Comparison of ENCODE assay signal across 8 mouse cellular contexts in the genomic region with DNA sequence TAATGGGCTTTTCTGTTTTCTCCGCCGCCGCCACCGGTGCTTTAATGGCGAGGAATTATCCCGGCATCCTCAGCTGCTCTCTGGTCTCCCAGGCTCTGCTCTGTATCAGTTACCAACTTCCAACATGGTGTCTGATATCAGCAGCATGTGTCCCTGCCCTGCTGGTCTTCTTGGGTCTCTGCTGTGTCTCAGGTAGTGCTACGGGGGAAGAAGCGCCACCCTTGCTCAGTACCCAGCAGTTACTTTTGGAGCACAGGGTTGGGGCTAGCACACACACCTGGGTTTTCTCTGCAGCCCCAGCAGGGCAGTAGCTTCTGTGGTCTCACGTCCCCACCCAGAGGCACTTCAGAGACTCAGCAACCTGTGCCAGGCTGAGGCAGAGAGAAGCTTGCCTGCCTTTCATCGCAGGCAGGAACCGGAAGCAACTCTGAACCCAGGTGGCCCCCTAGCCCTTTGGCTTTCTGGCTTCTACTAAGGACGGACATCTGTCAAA. TPM values are rescaled to one million over a fixed set of nuclear protein-coding genes. Genes with fewer than 3 reads are reported as not detected.
DNase-seq lines count a peak whose midpoint lies in the region; ATAC-seq lines count a peak whose summit lies in the region.

No protein-coding gene starts in this region.

- H3K9ac ChIP-seq in forebrain, embryonic 15.5 days (replicated peaks), result peak overlapping the region; percentile 32
- H3K9ac ChIP-seq in midbrain, embryonic 12.5 days (replicated peaks), result peak overlapping the region; percentile 39

- peak overlapping the region; percentile 46 for H3K4me3 ChIP-seq in forebrain, embryonic 15.5 days
- peak overlapping the region; percentile 60 for H3K4me3 ChIP-seq in limb, embryonic 10.5 days
- peak overlapping the region; percentile 47 for H3K4me3 ChIP-seq in midbrain, embryonic 12.5 days

- peaks cover 4% of the 10 kb centered on the region; the same call in 1 of the 2 replicates for H3K9me3 ChIP-seq in forebrain, embryonic 15.5 days
- H3K9me3 ChIP-seq in limb, embryonic 10.5 days (replicated peaks), result no peaks in the 10 kb centered on the region
- H3K9me3 ChIP-seq in midbrain, embryonic 12.5 days, result no peaks in the 10 kb centered on the region

- DNase-seq in adrenal gland, adult (ENCODE audit: inconsistent age in 2 of 2, low spot score in 1 of 2), result peak; percentile 29 to 79
- no peak for DNase-seq in adrenal gland, postnatal 25 days
- DNase-seq in R1 (ENCODE audit: low read depth, low spot score), result peak; percentile 54
- peak; percentile 49 for DNase-seq in limb, embryonic 10.5 days (ENCODE audit: low spot score)
- peak; percentile 91 for DNase-seq in thymus, postnatal 0 days (ENCODE audit: low spot score)
- no peak for DNase-seq in gastrocnemius, postnatal 36 days

- no peak overlapping the region for H3K27ac ChIP-seq in forebrain, embryonic 15.5 days (replicated peaks)
- H3K27ac ChIP-seq in limb, embryonic 10.5 days, result peak overlapping the region; percentile 79
- H3K27ac ChIP-seq in midbrain, embryonic 12.5 days (replicated peaks), result peak overlapping the region; percentile 39; the same call in 1 of the 2 replicates

- 12% methylated on average over 12 of the region's 12 CpGs for WGBS in forebrain, embryonic 15.5 days
- 9% methylated on average over 12 of the region's 12 CpGs for WGBS in limb, embryonic 10.5 days
- 10% methylated on average over 12 of the region's 12 CpGs for WGBS in midbrain, embryonic 12.5 days

- peak; percentile 72 for ATAC-seq in forebrain, embryonic 15.5 days (replicated peaks)
- peak; percentile 35; the same call in 1 of the 2 replicates for ATAC-seq in midbrain, embryonic 12.5 days (ENCODE audit: low FRiP score, low read depth)

- no peaks in the 10 kb centered on the region for H3K27me3 ChIP-seq in forebrain, embryonic 15.5 days
- H3K27me3 ChIP-seq in limb, embryonic 10.5 days (ENCODE audit: low read depth, poor library complexity, severe bottlenecking), result no peaks in the 10 kb centered on the region
- H3K27me3 ChIP-seq in midbrain, embryonic 12.5 days, result no peaks in the 10 kb centered on the region

- H3K4me2 ChIP-seq in forebrain, embryonic 15.5 days (replicated peaks), result peak overlapping the region; percentile 82
- H3K4me2 ChIP-seq in midbrain, embryonic 12.5 days (replicated peaks), result peak overlapping the region; percentile 77

- H3K4me1 ChIP-seq in forebrain, embryonic 15.5 days, result peaks cover 9% of the 10 kb centered on the region; the same call in 1 of the 2 replicates
- peaks cover 22% of the 10 kb centered on the region for H3K4me1 ChIP-seq in limb, embryonic 10.5 days
- peaks cover 17% of the 10 kb centered on the region for H3K4me1 ChIP-seq in midbrain, embryonic 12.5 days

- intact Hi-C loops in gastrocnemius, postnatal 36 days (cut with DNase I), result loop anchor here (5.0 kb wide), 1 partner anchor 379 kb away; no protein-coding TSS in a partner anchor

- H3K36me3 ChIP-seq in forebrain, embryonic 15.5 days, result no peaks in the 10 kb centered on the region
- no peaks in the 10 kb centered on the region for H3K36me3 ChIP-seq in limb, embryonic 10.5 days
- H3K36me3 ChIP-seq in midbrain, embryonic 12.5 days, result no peaks in the 10 kb centered on the region

RNA-seq across cellular contexts. Expression of a gene that starts 26.9 kb away (rescaled TPM):
- 196 and 358 TPM in 2 replicates for total RNA-seq in adrenal gland, postnatal 25 days (2021)
- 4.5 and 4.6 TPM in 2 replicates for polyA plus RNA-seq in forebrain, embryonic 15.5 days (2015; fragmentation: Nextera tagmentation; extraction: Ambion mirVana)
- 2.1 and 2.4 TPM in 2 replicates for polyA plus RNA-seq in limb, embryonic 10.5 days (2016; fragmentation: Nextera tagmentation; extraction: Ambion mirVana)
- polyA plus RNA-seq in midbrain, embryonic 12.5 days (2016; fragmentation: Nextera tagmentation; extraction: Ambion mirVana), result 1.8 and 2.7 TPM in 2 replicates
- polyA plus RNA-seq in thymus, postnatal 0 days (2015; fragmentation: Nextera tagmentation; extraction: Ambion mirVana), result 12.6 and 14.1 TPM in 2 replicates
- 1,000 to 10,000 TPM in 1 of 2 experiments, 100 to 1,000 TPM in 1; 793 to 1,026 TPM for total RNA-seq in gastrocnemius, postnatal 36 days (2021)

RNA-seq across cellular contexts. Expression of a gene that starts 37.0 kb away (rescaled TPM):
- total RNA-seq in adrenal gland, postnatal 25 days (2021), result 31.0 and 35.5 TPM in 2 replicates
- polyA plus RNA-seq in forebrain, embryonic 15.5 days (2015; fragmentation: Nextera tagmentation; extraction: Ambion mirVana), result 9.9 and 13.8 TPM in 2 replicates
- polyA plus RNA-seq in limb, embryonic 10.5 days (2016; fragmentation: Nextera tagmentation; extraction: Ambion mirVana), result 6.7 and 7.1 TPM in 2 replicates
- 6.8 and 7.7 TPM in 2 replicates for polyA plus RNA-seq in midbrain, embryonic 12.5 days (2016; fragmentation: Nextera tagmentation; extraction: Ambion mirVana)
- 9.3 and 11.6 TPM in 2 replicates for polyA plus RNA-seq in thymus, postnatal 0 days (2015; fragmentation: Nextera tagmentation; extraction: Ambion mirVana)
- 1 to 10 TPM; 7.9 to 8.0 TPM for total RNA-seq in gastrocnemius, postnatal 36 days (2021)

Comparison
In these comparisons a context has a peak if more than half of its experiments do, and no peak if none do; other contexts are left out.
1. DNase-seq: peak in adrenal gland, adult (2 of 2), R1 (single experiment), limb, embryonic 10.5 days (single experiment) and thymus, postnatal 0 days (single experiment); none in adrenal gland, postnatal 25 days (single experiment) and gastrocnemius, postnatal 36 days (0 of 2).
2. Peak in every context shown above with its lines, with median percentiles within 50 percentile points of each other: H3K4me3 ChIP-seq.